Mouse (Mus musculus) neural tube, embryonic 15.5 days (tissue): Measurements from ENCODE around the gene BC051665. TPM values are rescaled to one million over a fixed set of nuclear protein-coding genes. Genes with fewer than 3 reads are reported as not detected.

Source experiments
- ATAC-seq: fragments of 200-750 bp; cut with Nextera tagmentation; 2 replicates; pipeline ENCODE4 v1.8.0; 2017; ENCODE audit warnings: mild to moderate bottlenecking, moderate TSS enrichment, moderate library complexity; ENCODE audit not compliant: low FRiP score
- H3K27ac ChIP-seq: fragments of 300-500 bp; sonication (generic); replicated peaks from 2 replicates; pipeline ENCODE4 v1.5.1; 2015; ENCODE audit warnings: mild to moderate bottlenecking, inconsistent platforms
- H3K27me3 ChIP-seq: fragments of 300-500 bp; sonication (generic); replicated peaks from 2 replicates; pipeline ENCODE4 v1.6.1; 2015; ENCODE audit warnings: inconsistent platforms
- H3K36me3 ChIP-seq: fragments of 300-500 bp; sonication (generic); 2 replicates; pipeline ENCODE4 v1.6.1; 2015; ENCODE audit warnings: inconsistent platforms
- H3K4me1 ChIP-seq: fragments of 300-500 bp; sonication (generic); 2 replicates; pipeline ENCODE4 v1.6.1; 2015; ENCODE audit warnings: inconsistent platforms
- H3K4me2 ChIP-seq: fragments of 300-500 bp; sonication (generic); 2 replicates; pipeline ENCODE4 v1.6.1; 2015; ENCODE audit warnings: inconsistent platforms, mild to moderate bottlenecking, moderate library complexity
- H3K4me3 ChIP-seq: fragments of 300-500 bp; sonication (generic); replicated peaks from 2 replicates; pipeline ENCODE4 v1.5.1; 2015; ENCODE audit warnings: mild to moderate bottlenecking, inconsistent platforms
- H3K9ac ChIP-seq: fragments of 300-500 bp; sonication (generic); replicated peaks from 2 replicates; pipeline ENCODE4 v1.6.1; 2015; ENCODE audit warnings: mild to moderate bottlenecking, inconsistent platforms
- H3K9me3 ChIP-seq: fragments of 300-500 bp; sonication (generic); replicated peaks from 2 replicates; pipeline ENCODE4 v1.6.1; 2016; ENCODE audit warnings: inconsistent platforms
- WGBS: fragments of 180-500 bp; shearing (Covaris S2); methylation state at CpG from one replicate; pipeline ENCODE4 v1.1.7; 2015; ENCODE audit warnings: mixed read lengths; 5-methylcytosine and 5-hydroxymethylcytosine counted together
- polyA plus RNA-seq: library from polyadenylated mRNA; unstranded; fragments of >200 nt; fragmentation: Nextera tagmentation; extraction: Ambion mirVana; gene quantifications from 2 replicates; pipeline ENCODE4 v1.2.1, GENCODE M21; 2015

Gene BC051665
- polyA plus RNA-seq, 1 experiment from 2014 or later, result not detected

DNA sequence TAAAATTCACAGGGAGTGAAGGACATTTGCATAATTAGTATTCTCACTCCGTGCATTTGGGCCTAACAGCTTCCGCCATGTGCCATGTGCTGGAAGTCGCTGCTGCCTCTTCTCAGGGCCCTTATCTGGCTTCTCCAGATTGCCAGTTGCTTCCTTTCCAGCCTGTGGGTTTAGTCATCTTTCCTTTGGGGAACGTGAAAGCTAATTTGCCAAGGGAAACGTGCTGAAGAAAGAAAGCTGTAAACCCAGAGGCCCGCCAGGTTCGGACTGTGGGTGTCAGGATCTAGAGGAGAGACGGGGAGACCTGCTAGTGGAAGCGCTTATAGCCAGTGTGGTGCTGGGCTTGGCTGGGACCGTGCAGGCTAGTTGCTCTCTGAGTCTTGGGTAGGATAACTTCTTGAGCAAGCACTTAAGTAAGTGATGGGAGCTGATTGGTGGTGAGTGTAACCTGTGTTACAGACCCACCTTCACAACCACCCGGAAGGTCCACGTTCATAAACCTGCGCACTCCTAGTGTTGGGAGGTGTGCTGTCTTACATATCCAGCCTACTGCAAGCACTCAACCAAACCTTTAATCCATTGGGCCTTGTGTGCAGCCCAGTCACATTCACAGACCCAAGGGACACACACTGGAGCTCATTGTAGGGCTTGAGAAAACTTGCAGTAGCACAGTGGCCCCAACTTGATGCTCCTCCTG is 42.6 kb downstream of the BC051665 start:
- peak overlapping the region; percentile 20; the same call in 1 of the 2 replicates for H3K27ac ChIP-seq

DNA sequence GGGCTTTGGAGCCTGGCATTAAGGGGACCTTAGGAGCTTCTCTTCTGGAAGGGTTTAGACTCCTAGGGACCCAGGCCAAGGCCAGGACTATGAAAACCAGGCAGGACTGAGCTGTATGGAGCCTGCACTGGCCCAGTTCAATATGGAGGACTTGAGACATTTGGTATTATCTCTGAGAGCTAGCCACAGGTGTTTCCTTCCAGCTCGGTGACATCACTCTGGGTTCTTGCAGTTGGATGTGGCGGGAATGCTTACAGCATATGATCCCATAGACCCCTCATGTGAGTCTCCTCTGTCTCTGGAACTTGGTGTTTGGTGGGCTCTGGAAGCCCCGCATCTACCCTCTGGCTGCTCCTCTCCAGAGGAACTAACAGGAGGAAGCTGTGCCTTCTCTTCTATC is 43.6 kb downstream of the BC051665 start:
- Histone ChIP-seq H3K9ac (no peak overlapping the region), H3K27me3 (no peaks in the 10 kb centered on the region), H3K4me3 (no peak overlapping the region), H3K9me3 (no peaks in the 10 kb centered on the region), H3K4me2 (no peak overlapping the region), H3K4me1 (peaks cover 17% of the 10 kb centered on the region), H3K36me3 (peaks cover 31% of the 10 kb centered on the region), H3K27ac (no peak overlapping the region)
- 95% methylated on average over 3 of the region's 3 CpGs for WGBS
- ATAC-seq, result no peak

More for the DNA sequence above, 42.6 kb downstream of the BC051665 start:
- peaks cover 10% of the 10 kb centered on the region for H3K4me1 ChIP-seq
- peaks cover 39% of the 10 kb centered on the region for H3K36me3 ChIP-seq
- no peaks in the 10 kb centered on the region for H3K27me3 ChIP-seq
- 67% methylated on average over 13 of the region's 13 CpGs for WGBS
- ATAC-seq, result peak; percentile 8; the same call in 1 of the 2 replicates
- H3K9me3 ChIP-seq, result no peaks in the 10 kb centered on the region
- no peak overlapping the region for H3K9ac ChIP-seq
- no peak overlapping the region for H3K4me2 ChIP-seq
- H3K4me3 ChIP-seq, result no peak overlapping the region

DNA sequence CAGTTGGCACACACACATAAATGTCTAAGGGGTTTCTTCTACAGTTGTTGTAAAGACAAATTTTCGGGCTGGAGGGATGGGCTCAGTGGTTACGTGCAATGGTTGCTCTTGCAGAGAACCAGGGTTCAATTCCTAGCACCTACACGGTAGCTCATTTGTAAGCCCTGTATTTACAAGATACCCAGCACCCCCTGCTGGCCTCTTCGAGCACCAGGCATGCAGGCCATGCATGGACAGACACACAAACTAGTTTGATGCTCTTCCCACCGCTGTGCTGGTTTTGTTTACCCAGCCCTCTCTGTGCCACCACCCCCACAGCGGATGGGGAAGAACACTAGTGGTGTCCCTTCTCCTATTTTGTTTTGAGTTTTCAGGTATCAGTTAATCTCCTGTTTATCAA is 45.9 kb downstream of the BC051665 start:
- ATAC-seq, result no peak
- peaks cover 34% of the 10 kb centered on the region for H3K36me3 ChIP-seq

DNA sequence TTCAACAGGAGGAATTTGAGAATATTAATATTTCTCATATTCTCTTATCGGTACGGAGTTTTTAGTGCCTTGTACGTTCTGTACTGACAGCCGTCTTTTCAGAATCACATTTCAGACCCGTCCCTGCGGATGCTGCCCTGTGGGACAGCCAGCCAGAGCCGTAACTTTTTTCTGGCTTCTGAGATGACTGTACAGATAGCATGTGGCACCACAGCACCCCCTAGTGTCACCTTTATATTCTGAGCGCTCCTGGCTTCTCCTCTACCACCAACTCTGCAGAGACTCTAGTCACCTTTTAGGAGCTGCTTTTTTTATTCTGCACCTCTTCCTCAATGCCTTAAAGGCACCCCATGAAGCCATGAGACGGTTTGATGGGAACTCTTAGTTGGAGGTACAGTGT is 47.7 kb downstream of the BC051665 start:
- Histone ChIP-seq H3K27ac (peak overlapping the region; percentile 13; the same call in 1 of the 2 replicates), H3K36me3 (peaks cover 51% of the 10 kb centered on the region), H3K4me3 (no peak overlapping the region), H3K9me3 (no peaks in the 10 kb centered on the region), H3K4me2 (peak overlapping the region; percentile 29), H3K4me1 (peaks cover 11% of the 10 kb centered on the region), H3K27me3 (no peaks in the 10 kb centered on the region), H3K9ac (no peak overlapping the region)
- peak; percentile 75 for ATAC-seq
- WGBS, result 13% methylated on average over 9 of the region's 9 CpGs

More for the DNA sequence above, 45.9 kb downstream of the BC051665 start:
- Histone ChIP-seq H3K4me2 (no peak overlapping the region), H3K4me3 (no peak overlapping the region), H3K27ac (no peak overlapping the region), H3K9me3 (no peaks in the 10 kb centered on the region), H3K27me3 (no peaks in the 10 kb centered on the region), H3K4me1 (peaks cover 18% of the 10 kb centered on the region), H3K9ac (no peak overlapping the region)
- WGBS, result 94% methylated on average over 6 of the region's 6 CpGs

DNA sequence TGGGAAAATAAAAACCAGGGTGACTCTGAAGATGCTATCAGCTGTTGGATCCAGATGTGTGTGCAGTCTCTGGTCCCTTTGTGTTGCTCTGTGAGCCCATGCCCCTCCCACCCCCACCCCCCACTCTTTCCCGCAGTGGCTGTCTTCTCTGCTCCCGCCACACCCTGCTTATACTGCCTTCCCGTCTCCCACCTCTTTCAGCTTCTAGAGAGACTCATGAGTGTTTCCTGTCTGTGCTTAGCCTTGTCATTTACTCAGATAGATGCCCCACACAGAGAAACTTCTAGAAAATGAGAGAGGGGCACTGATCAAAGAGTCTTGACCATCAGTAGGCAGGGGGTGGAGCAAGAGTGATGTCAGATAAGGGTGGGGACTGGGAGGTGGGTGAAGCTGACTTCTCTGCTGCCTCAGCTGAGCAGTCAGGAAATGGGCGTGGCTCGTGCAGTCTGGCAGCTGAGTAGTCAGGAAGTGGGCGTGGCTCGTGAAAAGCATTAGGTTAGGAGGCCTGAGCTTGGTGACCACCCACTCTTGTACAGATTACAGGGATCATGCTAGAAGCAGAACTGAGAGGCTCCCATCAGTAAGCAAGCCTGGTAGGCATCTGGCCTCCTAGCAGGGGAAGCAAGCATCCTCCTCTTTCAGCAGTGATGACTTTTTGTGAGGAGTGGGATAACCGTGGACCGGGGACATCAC is 48.4 kb downstream of the BC051665 start:
- no peaks in the 10 kb centered on the region for H3K9me3 ChIP-seq
- H3K4me1 ChIP-seq, result peaks cover 8% of the 10 kb centered on the region; the same call in 1 of the 2 replicates
- peaks cover 57% of the 10 kb centered on the region for H3K36me3 ChIP-seq
- no peak overlapping the region for H3K4me3 ChIP-seq
- WGBS, result 18% methylated on average over 9 of the region's 9 CpGs
- H3K4me2 ChIP-seq, result peak overlapping the region; percentile 29
- peak overlapping the region; percentile 13; the same call in 1 of the 2 replicates for H3K27ac ChIP-seq
- H3K27me3 ChIP-seq, result no peaks in the 10 kb centered on the region
- peak; percentile 49 for ATAC-seq
- H3K9ac ChIP-seq, result no peak overlapping the region

DNA sequence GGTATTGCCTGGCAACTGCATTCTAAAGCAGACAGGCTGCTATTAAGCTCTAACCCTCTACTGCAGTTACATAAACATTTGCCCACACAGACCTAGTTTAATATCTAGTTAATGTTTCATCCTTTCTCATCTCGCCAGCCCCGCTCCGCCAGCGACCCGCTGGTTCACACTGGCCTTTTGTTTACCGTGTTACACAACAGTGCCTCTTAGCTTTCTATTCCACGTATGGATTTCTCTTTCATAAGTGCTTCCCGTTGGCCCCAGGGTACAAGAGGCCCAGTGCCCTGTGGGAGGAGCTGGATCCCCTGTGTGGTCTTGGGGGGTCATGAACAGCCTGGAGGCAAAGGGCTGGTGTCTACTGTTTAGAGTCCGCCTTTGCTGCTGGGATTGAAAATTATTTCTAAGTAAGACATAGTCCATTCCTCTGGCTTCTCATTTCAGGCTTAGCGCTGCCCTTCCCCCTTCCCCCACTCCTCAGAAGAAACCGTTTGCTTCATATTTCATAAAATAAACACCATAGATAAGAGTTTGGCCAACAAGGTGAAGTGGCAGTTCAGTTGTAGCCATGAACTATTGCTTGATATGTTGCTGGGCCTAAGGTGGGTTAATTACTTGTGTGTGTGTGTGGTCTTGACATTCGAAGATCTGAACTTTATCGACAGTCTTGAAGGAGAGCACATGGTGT is 49.6 kb downstream of the BC051665 start:
- 70% methylated on average over 13 of the region's 13 CpGs for WGBS
- Histone ChIP-seq H3K9me3 (no peaks in the 10 kb centered on the region), H3K4me3 (no peak overlapping the region), H3K4me2 (no peak overlapping the region), H3K9ac (no peak overlapping the region), H3K4me1 (peaks cover 8% of the 10 kb centered on the region; the same call in 1 of the 2 replicates), H3K27ac (no peak overlapping the region), H3K36me3 (peaks cover 60% of the 10 kb centered on the region), H3K27me3 (no peaks in the 10 kb centered on the region)
- no peak for ATAC-seq

DNA sequence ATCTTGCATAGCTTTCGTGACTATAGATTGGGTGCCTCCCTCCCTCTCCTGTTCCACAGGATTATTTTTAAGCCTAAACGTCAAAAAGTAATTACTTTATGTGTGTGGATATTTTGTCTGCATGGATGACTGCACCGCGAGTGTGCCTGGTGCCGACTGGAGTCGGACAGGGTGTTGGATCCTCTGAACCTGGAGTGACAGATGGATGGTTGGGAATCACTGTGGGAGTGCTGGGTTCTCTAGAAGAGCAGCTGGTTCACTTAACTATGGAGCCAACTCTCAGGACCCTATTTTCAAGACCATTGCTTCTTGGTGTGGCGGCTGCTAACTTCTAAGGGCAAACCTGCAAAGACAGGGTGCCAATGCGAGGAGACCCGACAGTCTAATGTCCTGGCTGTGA is 50.9 kb downstream of the BC051665 start:
- peaks cover 8% of the 10 kb centered on the region; the same call in 1 of the 2 replicates for H3K4me1 ChIP-seq
- 84% methylated on average over 9 of the region's 9 CpGs for WGBS
- H3K4me2 ChIP-seq, result no peak overlapping the region
- H3K36me3 ChIP-seq, result peaks cover 69% of the 10 kb centered on the region
- H3K27ac ChIP-seq, result no peak overlapping the region
- no peaks in the 10 kb centered on the region for H3K9me3 ChIP-seq
- H3K27me3 ChIP-seq, result no peaks in the 10 kb centered on the region
- no peak for ATAC-seq
- H3K9ac ChIP-seq, result no peak overlapping the region
- no peak overlapping the region for H3K4me3 ChIP-seq

Other genes with a start within 250 kb of the BC051665 start
- 30.6 and 34.9 TPM in 2 replicates for gene Dapk1, start 184.4 kb downstream of the BC051665 start, polyA plus RNA-seq
- gene Ctsll3, start 16.5 kb upstream of the BC051665 start, polyA plus RNA-seq, result not detected in 2 replicates
- gene 4930486L24Rik, start 78.1 kb upstream of the BC051665 start, polyA plus RNA-seq, result not detected in 2 replicates
- 0.32 TPM in 1 of 2 replicates, not detected in the other for gene Gm49392, start 110.5 kb upstream of the BC051665 start, polyA plus RNA-seq
- 1.2 and 1.8 TPM in 2 replicates for gene Ctla2b, start 111.1 kb upstream of the BC051665 start, polyA plus RNA-seq
- gene Tpbpb, start 118.5 kb upstream of the BC051665 start, polyA plus RNA-seq, result not detected in 2 replicates
- gene Gm49393, start 149.2 kb upstream of the BC051665 start, polyA plus RNA-seq, result not detected in 2 replicates
- gene Gm49391, start 150.2 kb upstream of the BC051665 start, polyA plus RNA-seq, result 0.23 and 1.7 TPM in 2 replicates
- 16.3 and 27.7 TPM in 2 replicates for gene Ctla2a, start 150.3 kb upstream of the BC051665 start, polyA plus RNA-seq
- gene Tpbpa, start 155.6 kb upstream of the BC051665 start, polyA plus RNA-seq, result not detected in 2 replicates
- gene Ctsj, start 219.6 kb upstream of the BC051665 start, polyA plus RNA-seq, result not detected in 2 replicates